Mouse (Mus musculus) G1E (cell line): Measurements from ENCODE around the gene Dok1. TPM values are rescaled to one million over a fixed set of nuclear protein-coding genes. Genes with fewer than 3 reads are reported as not detected.
A peak's percentile ranks its signal among the peaks of the same experiment; 100 is the strongest.

Experiments
- ATAC-seq: 2 replicates; pipeline ENCODE4 v1.8.0; 2016; ENCODE audit warnings: mild to moderate bottlenecking; ENCODE audit not compliant: insufficient number of reproducible peaks, poor library complexity, low FRiP score, severe bottlenecking; ENCODE audit errors: extremely low read depth
- DNase-seq: peaks from one replicate; pipeline ENCODE4 v3.0.0; 2012; ENCODE audit warnings: low spot score
- H3K27me3 ChIP-seq: 2 replicates; pipeline ENCODE4 v1.6.1; 2012; ENCODE audit warnings: mild to moderate bottlenecking, low read length, inconsistent platforms; ENCODE audit not compliant: insufficient read depth
- H3K36me3 ChIP-seq: replicated peaks from 2 replicates; pipeline ENCODE3; 2012; ENCODE audit warnings: mild to moderate bottlenecking, inconsistent platforms
- H3K4me1 ChIP-seq: 2 replicates; pipeline ENCODE4 v1.6.1; 2012; ENCODE audit warnings: low read depth, low read length, inconsistent platforms, mixed read lengths; ENCODE audit not compliant: insufficient read depth
- H3K4me3 ChIP-seq: 2 replicates; pipeline ENCODE4 v1.5.1; 2012; ENCODE audit warnings: low read depth, mild to moderate bottlenecking, inconsistent platforms, low read length, moderate library complexity, mixed read lengths
- H3K9me3 ChIP-seq: replicated peaks from 2 replicates; pipeline ENCODE4 v1.6.1; 2012; ENCODE audit warnings: inconsistent platforms
- CTCF ChIP-seq: IDR thresholded peaks from 2 replicates; pipeline ENCODE4 v1.5.1; 2012; ENCODE audit warnings: low read depth, low read length, inconsistent platforms, mixed read lengths
- GATA1 ChIP-seq: IDR thresholded peaks from 2 replicates; pipeline ENCODE4 v1.6.1; 2012; ENCODE audit warnings: borderline replicate concordance, low read length, inconsistent platforms, mixed read lengths
- GATA2 ChIP-seq: IDR thresholded peaks from 2 replicates; pipeline ENCODE4 v1.6.1; 2012; ENCODE audit warnings: low read depth, low read length, inconsistent platforms, borderline replicate concordance
- POLR2AphosphoS5 ChIP-seq: IDR thresholded peaks from 2 replicates; pipeline ENCODE4 v1.6.1; 2012; ENCODE audit warnings: low read depth, low read length, inconsistent platforms; ENCODE audit not compliant: insufficient replicate concordance
- TAL1 ChIP-seq: conservative IDR thresholded peaks from 2 replicates; pipeline ENCODE4 v1.6.1; 2012; ENCODE audit warnings: low read depth, low read length, inconsistent platforms, mixed read lengths
- polyA plus RNA-seq: library from polyadenylated mRNA; stranded (reverse); fragments of >175 nt; gene quantifications from 2 replicates; pipeline ENCODE4 v1.2.3, GENCODE M21; 2012
- total RNA-seq, 2 experiments: library from RNA; stranded (forward) in 1 of 2; stranded (reverse) in 1 of 2; fragments of 200-1000 nt in 1 of 2; fragments of >200 nt in 1 of 2; fragmentation: Nextera tagmentation in 1 of 2; gene quantifications; 2 replicates each; pipeline ENCODE4 v1.2.3; 2014 to 2017

The Dok1 gene
- total and polyA plus RNA-seq, 3 experiments, result 7.8 to 82.5 (median 28.4) TPM

DNA sequence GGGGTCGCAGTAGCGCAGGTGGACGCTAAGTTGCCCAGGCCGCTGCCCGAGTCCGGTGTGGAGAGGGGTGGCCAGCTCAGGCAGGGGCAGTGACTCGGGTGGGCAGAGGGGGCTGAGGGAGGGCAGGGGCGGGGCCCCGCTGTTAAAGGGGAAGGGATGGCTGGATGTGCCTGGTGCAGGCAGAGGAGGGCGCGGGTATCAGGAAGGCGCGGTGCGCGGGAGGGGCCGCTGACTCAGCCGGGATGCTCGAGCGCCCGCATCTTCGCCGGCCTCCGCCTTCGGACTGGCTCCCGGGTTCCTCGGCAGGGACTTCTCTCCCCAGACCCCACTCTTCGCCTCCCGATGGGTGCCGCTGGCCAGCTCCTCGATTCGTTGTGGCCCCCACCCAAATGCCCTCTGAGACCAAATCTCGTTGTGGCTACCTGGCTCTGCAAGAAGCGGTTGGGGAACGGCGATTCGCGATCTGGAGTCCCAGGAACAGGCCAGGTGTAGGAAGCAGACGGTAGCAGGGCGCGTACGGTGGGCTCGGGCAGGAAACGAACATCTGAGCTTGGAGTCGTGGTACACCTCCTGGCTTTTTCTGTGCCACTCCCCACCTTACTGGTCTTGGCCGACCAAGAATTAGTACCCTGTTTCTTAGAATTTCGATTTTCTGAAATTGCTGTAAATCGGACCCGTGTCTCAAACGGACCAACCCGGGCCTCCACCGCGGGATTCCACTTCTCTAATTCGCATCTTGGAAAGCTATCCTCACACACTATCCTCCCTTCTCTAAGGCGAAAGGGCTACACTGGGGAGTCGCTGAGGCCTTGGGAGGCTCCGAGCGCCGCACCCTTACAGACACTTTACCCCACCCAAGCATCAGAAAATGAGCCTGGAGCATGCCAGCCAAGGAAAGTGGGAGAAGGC lies 37.3 kb upstream of the Dok1 start:
- Histone ChIP-seq H3K9me3 (peaks cover 33% of the 10 kb centered on the region), H3K4me3 (peak overlapping the region; percentile 23; the same call in 1 of the 2 replicates), H3K36me3 (peaks cover 11% of the 10 kb centered on the region), H3K27me3 (peaks cover 44% of the 10 kb centered on the region), H3K4me1 (no peaks in the 10 kb centered on the region; the same call in 1 of the 2 replicates)
- ATAC-seq (no peak), DNase-seq (no peak)
- TF ChIP-seq GATA2, result no peak
- TF ChIP-seq POLR2AphosphoS5, result no peak
- no peak for TF ChIP-seq TAL1
- no peak for TF ChIP-seq GATA1
- no peak for TF ChIP-seq CTCF

DNA sequence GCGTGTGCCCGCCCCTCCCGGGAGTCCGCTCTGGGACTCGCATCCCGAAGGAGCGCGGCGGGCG lies 36.8 kb upstream of the Dok1 start, which contains the start of gene Tlx2:
Gene Tlx2, minus strand, starts transcription at position 47 of the 64 bp plus-strand sequence.
- no peaks in the 10 kb centered on the region for H3K4me1 ChIP-seq
- peak within 1 kb of the TSS; percentile 23; the same call in 1 of the 2 replicates for H3K4me3 ChIP-seq
- peaks cover 13% of the 10 kb centered on the region for H3K36me3 ChIP-seq
- no peak for ATAC-seq
- H3K9me3 ChIP-seq, result peaks cover 33% of the 10 kb centered on the region
- TF ChIP-seq TAL1, result no peak
- no peak for TF ChIP-seq GATA2
- no peak for TF ChIP-seq CTCF
- no peak for TF ChIP-seq POLR2AphosphoS5
- TF ChIP-seq GATA1, result no peak
- no peak for DNase-seq
- H3K27me3 ChIP-seq, result peaks cover 44% of the 10 kb centered on the region

DNA sequence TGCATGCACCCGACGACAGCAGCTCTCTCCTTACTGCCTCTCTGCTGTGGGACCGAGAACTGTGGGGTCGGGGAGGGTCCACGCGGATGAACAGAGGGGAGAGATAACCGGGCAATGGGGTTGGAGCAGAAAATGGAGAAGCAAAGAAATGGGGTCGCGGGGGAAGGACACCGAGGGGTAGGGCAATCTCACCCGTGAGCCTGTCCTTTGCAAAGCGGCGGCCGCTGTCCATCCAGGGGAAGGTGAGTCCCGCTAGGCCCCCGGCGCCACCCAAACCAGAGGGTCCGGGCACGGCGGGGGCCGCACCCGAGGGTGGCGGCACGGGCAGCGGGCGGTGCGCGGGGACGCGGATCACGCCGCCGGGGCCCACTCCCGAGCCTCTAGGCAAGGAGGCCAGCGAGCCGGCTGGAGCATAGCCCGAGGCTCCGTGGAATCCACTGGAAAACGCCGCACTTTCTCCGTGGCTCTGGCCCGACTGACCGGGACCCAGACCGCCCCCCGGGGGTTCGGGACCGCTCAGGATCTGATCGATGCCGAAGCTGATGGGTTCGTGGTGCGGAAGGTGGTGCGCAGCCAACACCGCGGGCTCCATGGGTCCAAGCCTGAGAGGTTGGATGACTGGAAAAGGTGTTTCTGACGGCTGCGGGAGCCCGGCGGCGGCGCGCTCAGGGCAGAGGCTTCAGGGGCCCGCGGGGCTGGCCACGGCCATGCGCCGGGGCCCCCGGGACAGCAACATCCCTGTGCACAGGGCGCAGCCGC lies 36.4 kb upstream of the Dok1 start:
- Histone ChIP-seq H3K36me3 (peaks cover 15% of the 10 kb centered on the region), H3K4me3 (peak overlapping the region; percentile 23; the same call in 1 of the 2 replicates), H3K9me3 (peaks cover 33% of the 10 kb centered on the region), H3K27me3 (peaks cover 44% of the 10 kb centered on the region), H3K4me1 (no peaks in the 10 kb centered on the region)
- ATAC-seq (no peak), DNase-seq (no peak)
- TF ChIP-seq POLR2AphosphoS5, result no peak
- no peak for TF ChIP-seq CTCF
- no peak for TF ChIP-seq GATA1
- no peak for TF ChIP-seq TAL1
- TF ChIP-seq GATA2, result no peak

- H3K9me3 ChIP-seq, result peaks cover 33% of the 10 kb centered on the region
- H3K36me3 ChIP-seq, result peaks cover 20% of the 10 kb centered on the region
- TF ChIP-seq CTCF (no peak), POLR2AphosphoS5 (no peak), GATA1 (no peak), GATA2 (no peak), TAL1 (no peak)
- ATAC-seq (no peak), DNase-seq (no peak)
- H3K4me1 ChIP-seq, result no peaks in the 10 kb centered on the region
- H3K4me3 ChIP-seq, result peak overlapping the region; percentile 27; the same call in 1 of the 2 replicates
- peaks cover 44% of the 10 kb centered on the region for H3K27me3 ChIP-seq
Observed at GRCm38 (mm10) chr6:83068706-83069487, 35.6 kb upstream of the Dok1 start.

DNA sequence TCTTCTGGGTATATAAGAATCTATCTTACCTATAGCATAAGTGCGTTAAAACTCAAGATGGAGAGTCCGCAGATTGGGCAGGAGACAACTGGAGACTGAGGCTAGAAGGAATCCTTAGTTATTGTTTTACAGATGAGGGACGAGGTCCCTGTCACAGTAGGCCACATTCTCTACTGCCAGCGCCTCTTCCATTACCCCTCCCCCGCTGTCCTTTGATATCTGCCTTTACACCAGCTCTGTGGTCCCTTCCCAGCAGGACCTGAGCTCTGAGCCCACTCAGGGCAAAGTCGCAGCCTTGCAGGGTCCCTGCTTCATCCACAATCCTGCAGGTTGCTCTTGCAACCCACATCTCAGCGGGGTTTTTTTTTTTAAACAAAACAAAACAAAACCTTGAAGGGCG lies 35.0 kb upstream of the Dok1 start:
- TF ChIP-seq POLR2AphosphoS5, result no peak
- TF ChIP-seq GATA1, result no peak
- TF ChIP-seq CTCF, result no peak
- no peak for TF ChIP-seq GATA2
- no peak for TF ChIP-seq TAL1
- Histone ChIP-seq H3K36me3 (peaks cover 24% of the 10 kb centered on the region), H3K9me3 (peaks cover 33% of the 10 kb centered on the region), H3K27me3 (peaks cover 40% of the 10 kb centered on the region), H3K4me1 (no peaks in the 10 kb centered on the region), H3K4me3 (no peak overlapping the region; the same call in 1 of the 2 replicates)
- no peak for ATAC-seq
- no peak for DNase-seq

- DNase-seq, result no peak
- no peak for ATAC-seq
- Histone ChIP-seq H3K4me1 (no peaks in the 10 kb centered on the region), H3K36me3 (peaks cover 34% of the 10 kb centered on the region), H3K27me3 (peaks cover 26% of the 10 kb centered on the region; the same call in 1 of the 2 replicates), H3K9me3 (peaks cover 33% of the 10 kb centered on the region), H3K4me3 (no peak overlapping the region)
- TF ChIP-seq GATA2, result no peak
- no peak for TF ChIP-seq TAL1
- no peak for TF ChIP-seq GATA1
- TF ChIP-seq POLR2AphosphoS5, result no peak
- TF ChIP-seq CTCF, result no peak
Observed at GRCm38 (mm10) chr6:83066441-83066840, 33.2 kb upstream of the Dok1 start.
